Mouse (Mus musculus) kidney, embryonic 14.5 days (tissue): ENCODE results near the gene Sys1. TPM values are rescaled to one million over a fixed set of nuclear protein-coding genes. Genes with fewer than 3 reads are reported as not detected.

Experiments used
- ATAC-seq: fragments of 200-750 bp; cut with Nextera tagmentation; 2 replicates; pipeline ENCODE4 v1.8.0; 2017; ENCODE audit warnings: moderate number of reproducible peaks, mild to moderate bottlenecking, moderate TSS enrichment, moderate library complexity; ENCODE audit not compliant: low FRiP score, low TSS enrichment
- H3K27ac ChIP-seq: fragments of 300-500 bp; sonication (generic); 2 replicates; pipeline ENCODE4 v1.5.1; 2014; ENCODE audit warnings: low read depth, mild to moderate bottlenecking, low read length, moderate library complexity, mixed read lengths
- H3K27me3 ChIP-seq: fragments of 300-500 bp; sonication (generic); 2 replicates; pipeline ENCODE4 v1.6.1; 2014; ENCODE audit warnings: mild to moderate bottlenecking, low read length; ENCODE audit not compliant: control insufficient read depth, insufficient read depth
- H3K36me3 ChIP-seq: fragments of 300-500 bp; sonication (generic); 2 replicates; pipeline ENCODE4 v1.6.1; 2014; ENCODE audit warnings: low read length, mixed read lengths; ENCODE audit not compliant: control insufficient read depth, insufficient read depth
- H3K4me1 ChIP-seq: fragments of 300-500 bp; sonication (generic); 2 replicates; pipeline ENCODE4 v1.6.1; 2014; ENCODE audit warnings: low read length, mixed read lengths; ENCODE audit not compliant: control insufficient read depth, insufficient read depth
- H3K4me2 ChIP-seq: fragments of 300-500 bp; sonication (generic); replicated peaks from 2 replicates; pipeline ENCODE4 v1.6.1; 2014; ENCODE audit warnings: low read depth, mild to moderate bottlenecking, low read length
- H3K4me3 ChIP-seq: fragments of 300-500 bp; sonication (generic); 2 replicates; pipeline ENCODE4 v1.5.1; 2014; ENCODE audit warnings: mild to moderate bottlenecking, low read length
- H3K9ac ChIP-seq: fragments of 300-500 bp; sonication (generic); 2 replicates; pipeline ENCODE4 v1.6.1; 2014; ENCODE audit warnings: low read depth, mild to moderate bottlenecking, low read length, moderate library complexity
- H3K9me3 ChIP-seq: fragments of 300-500 bp; sonication (generic); 2 replicates; pipeline ENCODE4 v1.6.1; 2016; ENCODE audit warnings: low read length; ENCODE audit not compliant: control insufficient read depth
- WGBS: fragments of 180-500 bp; shearing (Covaris S2); extraction: QIAGEN DNeasy Blood & Tissue Kit; methylation state at CpG from one replicate; pipeline ENCODE4 v1.1.7; 2014; 5-methylcytosine and 5-hydroxymethylcytosine counted together
- polyA plus RNA-seq: library from polyadenylated mRNA; unstranded; fragments of >200 nt; fragmentation: Nextera tagmentation; extraction: Ambion mirVana; gene quantifications from 2 replicates; pipeline ENCODE4 v1.2.1, GENCODE M21; 2014

Sys1 gene
- polyA plus RNA-seq, 1 experiment from 2014 or later = 69.4 TPM

GRCm38 (mm10) chr2:164496847-164497690 is 40.3 kb downstream of the Sys1 start, which contains the start of gene Pigt:
Pigt (plus strand) TSS chr2:164497520.
- ATAC-seq = peak; percentile 94
- WGBS = 4% methylated on average over 43 of the region's 43 CpGs
- H3K4me2 ChIP-seq = peak within 1 kb of the TSS; percentile 84

GRCm38 (mm10) chr2:164497691-164498268 is 41.0 kb downstream of the Sys1 start:
- no peaks in the 10 kb centered on the region for H3K9me3 ChIP-seq
- H3K27me3 ChIP-seq = no peaks in the 10 kb centered on the region
- H3K27ac ChIP-seq = no peak overlapping the region
- H3K4me1 ChIP-seq = peaks cover 7% of the 10 kb centered on the region
- H3K9ac ChIP-seq = peak overlapping the region; percentile 67
- H3K4me3 ChIP-seq = peak overlapping the region; percentile 74
- peaks cover 25% of the 10 kb centered on the region for H3K36me3 ChIP-seq
- WGBS = 5% methylated on average over 21 of the region's 21 CpGs
- ATAC-seq = peak; percentile 61
- peak overlapping the region; percentile 84 for H3K4me2 ChIP-seq

More at GRCm38 (mm10) chr2:164496847-164497690, 40.3 kb downstream of the Sys1 start, which contains the start of gene Pigt:
- peaks cover 19% of the 10 kb centered on the region for H3K36me3 ChIP-seq
- peaks cover 7% of the 10 kb centered on the region for H3K4me1 ChIP-seq
- no peaks in the 10 kb centered on the region for H3K9me3 ChIP-seq
- peak within 1 kb of the TSS; percentile 67 for H3K9ac ChIP-seq
- H3K4me3 ChIP-seq = peak within 1 kb of the TSS; percentile 74
- no peaks in the 10 kb centered on the region for H3K27me3 ChIP-seq
- no peak within 1 kb of the TSS for H3K27ac ChIP-seq

- Histone ChIP-seq H3K27me3 (no peaks in the 10 kb centered on the region), H3K9ac (no peak overlapping the region), H3K9me3 (peaks cover 2% of the 10 kb centered on the region; the same call in 1 of the 2 replicates), H3K36me3 (peaks cover 39% of the 10 kb centered on the region), H3K27ac (no peak overlapping the region), H3K4me2 (no peak overlapping the region), H3K4me1 (peaks cover 7% of the 10 kb centered on the region), H3K4me3 (no peak overlapping the region)
- 79% methylated on average over 5 of the region's 5 CpGs for WGBS
- no peak for ATAC-seq
These were observed 42.6 kb downstream of the Sys1 start for GRCm38 (mm10) chr2:164499317-164499716.

GRCm38 (mm10) chr2:164500511-164500910 is 43.7 kb downstream of the Sys1 start:
- WGBS = 72% methylated on average over 7 of the region's 7 CpGs
- Histone ChIP-seq H3K4me2 (no peak overlapping the region), H3K9me3 (peaks cover 7% of the 10 kb centered on the region; the same call in 1 of the 2 replicates), H3K4me3 (no peak overlapping the region), H3K27ac (no peak overlapping the region), H3K27me3 (no peaks in the 10 kb centered on the region), H3K36me3 (peaks cover 50% of the 10 kb centered on the region), H3K4me1 (peaks cover 7% of the 10 kb centered on the region), H3K9ac (no peak overlapping the region)
- no peak for ATAC-seq

- Histone ChIP-seq H3K27ac (no peak overlapping the region), H3K36me3 (peaks cover 64% of the 10 kb centered on the region), H3K9me3 (peaks cover 7% of the 10 kb centered on the region; the same call in 1 of the 2 replicates), H3K4me2 (no peak overlapping the region), H3K9ac (no peak overlapping the region), H3K4me1 (no peaks in the 10 kb centered on the region), H3K4me3 (no peak overlapping the region), H3K27me3 (no peaks in the 10 kb centered on the region)
- WGBS = 96% methylated on average over 3 of the region's 3 CpGs
- no peak for ATAC-seq
These were observed 48.2 kb downstream of the Sys1 start for GRCm38 (mm10) chr2:164504919-164505318.

GRCm38 (mm10) chr2:164505619-164506347 is 49.0 kb downstream of the Sys1 start:
- Histone ChIP-seq H3K9ac (no peak overlapping the region), H3K9me3 (peaks cover 7% of the 10 kb centered on the region; the same call in 1 of the 2 replicates), H3K36me3 (peaks cover 58% of the 10 kb centered on the region), H3K27ac (no peak overlapping the region), H3K4me1 (no peaks in the 10 kb centered on the region), H3K27me3 (no peaks in the 10 kb centered on the region), H3K4me3 (no peak overlapping the region), H3K4me2 (no peak overlapping the region)
- ATAC-seq = no peak
- 94% methylated on average over 4 of the region's 4 CpGs for WGBS

GRCm38 (mm10) chr2:164507811-164508210 is 51.0 kb downstream of the Sys1 start:
- no peak overlapping the region for H3K9ac ChIP-seq
- H3K4me3 ChIP-seq = no peak overlapping the region
- 91% methylated on average over 19 of the region's 19 CpGs for WGBS
- H3K36me3 ChIP-seq = peaks cover 39% of the 10 kb centered on the region
- no peak overlapping the region for H3K27ac ChIP-seq
- H3K4me1 ChIP-seq = no peaks in the 10 kb centered on the region
- H3K9me3 ChIP-seq = peaks cover 7% of the 10 kb centered on the region; the same call in 1 of the 2 replicates
- H3K4me2 ChIP-seq = no peak overlapping the region
- ATAC-seq = no peak
- H3K27me3 ChIP-seq = no peaks in the 10 kb centered on the region

GRCm38 (mm10) chr2:164510621-164511190 is 53.9 kb downstream of the Sys1 start:
- ATAC-seq = 0 out of 2 replicates have a peak, but pooled peaks have one; percentile 40
- H3K27me3 ChIP-seq = no peaks in the 10 kb centered on the region
- no peaks in the 10 kb centered on the region for H3K4me1 ChIP-seq
- H3K9me3 ChIP-seq = no peaks in the 10 kb centered on the region
- peaks cover 14% of the 10 kb centered on the region for H3K36me3 ChIP-seq
- WGBS = 46% methylated on average over 4 of the region's 5 CpGs
- no peak overlapping the region for H3K4me3 ChIP-seq
- no peak overlapping the region for H3K4me2 ChIP-seq
- no peak overlapping the region for H3K9ac ChIP-seq
- no peak overlapping the region for H3K27ac ChIP-seq
